Mouse (Mus musculus) neural tube, embryonic 10.5 days (tissue): ENCODE measurements around the gene Dennd6b.

Source experiments
- DNase-seq: peaks from one replicate; pipeline ENCODE4 v3.0.0-alpha.2; 2017; ENCODE audit warnings: low spot score; ENCODE audit errors: extremely low spot score

Dennd6b gene

DNA sequence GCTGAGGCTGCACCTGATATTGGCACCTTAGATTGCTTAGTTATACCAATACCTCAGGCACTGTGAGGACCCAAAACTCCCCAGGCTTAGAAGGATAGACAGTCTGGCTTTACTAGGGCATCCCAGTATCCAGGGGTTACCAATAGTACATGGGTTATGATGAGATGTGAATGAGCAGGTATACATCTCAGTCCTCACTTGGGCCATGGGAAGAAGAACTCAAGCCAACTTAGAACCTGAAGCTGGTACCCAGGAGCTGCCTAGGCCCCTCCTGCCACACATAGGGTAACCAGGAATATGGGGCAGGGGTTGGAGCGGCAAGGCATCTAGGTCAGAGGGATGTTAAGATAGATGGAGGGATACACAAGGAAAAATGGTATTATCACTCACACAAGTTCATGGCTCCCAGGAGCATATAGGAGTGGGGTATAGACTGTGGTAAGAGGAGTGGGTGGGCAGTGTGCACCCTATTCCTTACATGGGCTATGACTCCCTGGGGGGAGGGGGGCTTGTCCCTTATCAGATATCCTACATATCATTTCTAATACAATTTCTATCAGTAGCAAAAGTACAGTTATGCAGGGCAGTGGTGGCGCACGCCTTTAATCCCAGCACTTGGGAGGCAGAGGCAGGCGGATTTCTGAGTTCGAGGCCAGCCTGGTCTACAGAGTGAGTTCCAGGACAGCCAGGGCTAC lies 59.7 kb downstream of the Dennd6b start:
- no peak for DNase-seq
